ENCODE assay signal across 7 mouse cellular contexts in genomic region chr4:155812665-155813181, GRCm38 (mm10). TPM values are rescaled to one million over a fixed set of nuclear protein-coding genes. Genes with fewer than 3 reads are reported as not detected.
DNase-seq lines count a peak whose midpoint lies in the region; ATAC-seq and TF ChIP-seq lines count a peak whose summit lies in the region.

No protein-coding gene starts in this region.

- peaks cover 73% of the 10 kb centered on the region for H3K36me3 ChIP-seq in C2C12 (ENCODE audit: control insufficient read depth, insufficient read depth)
- H3K36me3 ChIP-seq in hindbrain, embryonic 10.5 days: peaks cover 82% of the 10 kb centered on the region
- H3K36me3 ChIP-seq in liver, embryonic 12.5 days: peaks cover 80% of the 10 kb centered on the region
- peaks cover 68% of the 10 kb centered on the region for H3K36me3 ChIP-seq in neural tube, embryonic 13.5 days

- DNase-seq in 416B (ENCODE audit: low read depth): peak; percentile 70
- peak; percentile 56 for DNase-seq in embryo, embryonic 10.5 days (ENCODE audit: low spot score)
- no peak for DNase-seq in hindbrain, embryonic 10.5 days (ENCODE audit: low spot score)
- DNase-seq in c-Kit-positive CD71-positive TER-119-positive erythroid progenitor cells, embryonic 14.5 days (ENCODE audit: low spot score): no peak

- WGBS in hindbrain, embryonic 10.5 days: under 1% methylated on average over 49 of the region's 49 CpGs
- under 1% methylated on average over 49 of the region's 49 CpGs for WGBS in liver, embryonic 12.5 days (ENCODE audit: insufficient replicate concordance)
- under 1% methylated on average over 49 of the region's 49 CpGs for WGBS in neural tube, embryonic 13.5 days

- TF ChIP-seq CTCF in C2C12 (IDR thresholded peaks at IDR 0.05; ENCODE audit: control insufficient read depth, insufficient read depth, insufficient read length): no peak

- H3K27me3 ChIP-seq in C2C12 (ENCODE audit: control insufficient read depth, insufficient read depth, insufficient read length): no peaks in the 10 kb centered on the region
- no peaks in the 10 kb centered on the region for H3K27me3 ChIP-seq in hindbrain, embryonic 10.5 days (ENCODE audit: insufficient read depth, poor library complexity, severe bottlenecking)
- H3K27me3 ChIP-seq in liver, embryonic 12.5 days (replicated peaks): no peaks in the 10 kb centered on the region
- H3K27me3 ChIP-seq in neural tube, embryonic 13.5 days: no peaks in the 10 kb centered on the region

- H3K9ac ChIP-seq in liver, embryonic 12.5 days: peak overlapping the region; percentile 100
- peak overlapping the region; percentile 99 for H3K9ac ChIP-seq in neural tube, embryonic 13.5 days

- no peaks in the 10 kb centered on the region for H3K9me3 ChIP-seq in hindbrain, embryonic 10.5 days
- H3K9me3 ChIP-seq in liver, embryonic 12.5 days (replicated peaks): no peaks in the 10 kb centered on the region
- no peaks in the 10 kb centered on the region for H3K9me3 ChIP-seq in neural tube, embryonic 13.5 days

- H3ac ChIP-seq in C2C12 (ENCODE audit: control insufficient read depth, insufficient read length, low read depth): peak overlapping the region; percentile 99

- H3K4me3 ChIP-seq in C2C12 (ENCODE audit: insufficient read depth, poor library complexity, severe bottlenecking): peak overlapping the region; percentile 55
- peak overlapping the region; percentile 98 for H3K4me3 ChIP-seq in hindbrain, embryonic 10.5 days
- peak overlapping the region; percentile 98 for H3K4me3 ChIP-seq in liver, embryonic 12.5 days
- peak overlapping the region; percentile 100 for H3K4me3 ChIP-seq in neural tube, embryonic 13.5 days

- peak overlapping the region; percentile 86 for H3K4me2 ChIP-seq in liver, embryonic 12.5 days
- peak overlapping the region; percentile 95 for H3K4me2 ChIP-seq in neural tube, embryonic 13.5 days

- H3K79me2 ChIP-seq in C2C12 (ENCODE audit: control insufficient read depth, insufficient read depth): peaks cover 73% of the 10 kb centered on the region

- peak overlapping the region; percentile 99 for H3K27ac ChIP-seq in hindbrain, embryonic 10.5 days
- H3K27ac ChIP-seq in liver, embryonic 12.5 days: peak overlapping the region; percentile 92
- H3K27ac ChIP-seq in neural tube, embryonic 13.5 days (replicated peaks): peak overlapping the region; percentile 92

- peaks cover 47% of the 10 kb centered on the region for H3K79me3 ChIP-seq in C2C12 (ENCODE audit: low read depth)

- peaks cover 21% of the 10 kb centered on the region for H3K4me1 ChIP-seq in hindbrain, embryonic 10.5 days (replicated peaks)
- H3K4me1 ChIP-seq in liver, embryonic 12.5 days: peaks cover 35% of the 10 kb centered on the region
- H3K4me1 ChIP-seq in neural tube, embryonic 13.5 days (replicated peaks): peaks cover 29% of the 10 kb centered on the region

- ATAC-seq in liver, embryonic 12.5 days: peak; percentile 43
- ATAC-seq in neural tube, embryonic 13.5 days (ENCODE audit: low read depth): peak; percentile 55

TF ChIP-seq in C2C12, 6 proteins besides CTCF, POLR2A, EP300 and RAD21:
- TF ChIP-seq MAX (IDR thresholded peaks at IDR 0.05) (no peak), FOSL1 (IDR thresholded peaks at IDR 0.05; ENCODE audit: insufficient read depth, low read length, poor library complexity, severe bottlenecking) (no peak), MYOD1 (IDR thresholded peaks at IDR 0.05; ENCODE audit: control insufficient read depth, insufficient read length, low read depth) (no peak), USF1 (IDR thresholded peaks at IDR 0.05; ENCODE audit: low read depth) (no peak), CEBPB (IDR thresholded peaks at IDR 0.05; ENCODE audit: low read depth) (no peak), MYOG (IDR thresholded peaks at IDR 0.05; ENCODE audit: control insufficient read depth, extremely low read depth, insufficient read length) (no peak)

RNA-seq across cellular contexts. Expression of gene Ccnl2, which starts 0.4 kb away (rescaled TPM):
- polyA plus RNA-seq in C2C12 (2012; fragmentation: generic; extraction: Trizol): 18.8 TPM
- polyA plus RNA-seq in hindbrain, embryonic 10.5 days (2016; fragmentation: Nextera tagmentation; extraction: Ambion mirVana): 167 and 178 TPM in 2 replicates
- polyA plus RNA-seq in liver, embryonic 12.5 days (2016; fragmentation: Nextera tagmentation; extraction: Ambion mirVana): 98.8 and 101 TPM in 2 replicates
- polyA plus RNA-seq in neural tube, embryonic 13.5 days (2015; fragmentation: Nextera tagmentation; extraction: Ambion mirVana): 155 and 185 TPM in 2 replicates

RNA-seq across cellular contexts. Expression of gene Mrpl20, which starts 10.0 kb away (rescaled TPM):
- polyA plus RNA-seq in C2C12 (2012; fragmentation: generic; extraction: Trizol): 262 TPM
- polyA plus RNA-seq in hindbrain, embryonic 10.5 days (2016; fragmentation: Nextera tagmentation; extraction: Ambion mirVana): 252 and 253 TPM in 2 replicates
- polyA plus RNA-seq in liver, embryonic 12.5 days (2016; fragmentation: Nextera tagmentation; extraction: Ambion mirVana): 223 and 228 TPM in 2 replicates
- polyA plus RNA-seq in neural tube, embryonic 13.5 days (2015; fragmentation: Nextera tagmentation; extraction: Ambion mirVana): 249 and 265 TPM in 2 replicates

RNA-seq across cellular contexts. Expression of gene Aurkaip1, which starts 18.3 kb away (rescaled TPM):
- 140 TPM for polyA plus RNA-seq in C2C12 (2012; fragmentation: generic; extraction: Trizol)
- 171 and 186 TPM in 2 replicates for polyA plus RNA-seq in hindbrain, embryonic 10.5 days (2016; fragmentation: Nextera tagmentation; extraction: Ambion mirVana)
- 146 and 153 TPM in 2 replicates for polyA plus RNA-seq in liver, embryonic 12.5 days (2016; fragmentation: Nextera tagmentation; extraction: Ambion mirVana)
- polyA plus RNA-seq in neural tube, embryonic 13.5 days (2015; fragmentation: Nextera tagmentation; extraction: Ambion mirVana): 139 and 145 TPM in 2 replicates

RNA-seq across cellular contexts. Expression of gene Ankrd65, which starts 22.5 kb away (rescaled TPM):
- not detected for polyA plus RNA-seq in C2C12 (2012; fragmentation: generic; extraction: Trizol)
- 0.18 TPM in 1 of 2 replicates, not detected in the other for polyA plus RNA-seq in hindbrain, embryonic 10.5 days (2016; fragmentation: Nextera tagmentation; extraction: Ambion mirVana)
- polyA plus RNA-seq in liver, embryonic 12.5 days (2016; fragmentation: Nextera tagmentation; extraction: Ambion mirVana): not detected in 2 replicates
- polyA plus RNA-seq in neural tube, embryonic 13.5 days (2015; fragmentation: Nextera tagmentation; extraction: Ambion mirVana): not detected in 2 replicates

RNA-seq across cellular contexts. Expression of gene Mxra8, which starts 26.8 kb away (rescaled TPM):
- polyA plus RNA-seq in C2C12 (2012; fragmentation: generic; extraction: Trizol): 38.0 TPM
- 56.1 and 56.7 TPM in 2 replicates for polyA plus RNA-seq in hindbrain, embryonic 10.5 days (2016; fragmentation: Nextera tagmentation; extraction: Ambion mirVana)
- 8.1 and 9.2 TPM in 2 replicates for polyA plus RNA-seq in liver, embryonic 12.5 days (2016; fragmentation: Nextera tagmentation; extraction: Ambion mirVana)
- 29.3 and 33.9 TPM in 2 replicates for polyA plus RNA-seq in neural tube, embryonic 13.5 days (2015; fragmentation: Nextera tagmentation; extraction: Ambion mirVana)

Comparison
In these comparisons a context has a peak if more than half of its experiments do, and no peak if none do; other contexts are left out.
1. DNase-seq: peak in 416B (single experiment) and embryo, embryonic 10.5 days (single experiment); none in hindbrain, embryonic 10.5 days (single experiment) and c-Kit-positive CD71-positive TER-119-positive erythroid progenitor cells, embryonic 14.5 days (single experiment).
2. Peak in every context shown above with its lines, with median percentiles within 50 percentile points of each other: H3K4me3 ChIP-seq and H3K27ac ChIP-seq.